Mouse (Mus musculus): ENCODE measurements around the gene Qrich2. TPM values are rescaled to one million over a fixed set of nuclear protein-coding genes. Genes with fewer than 3 reads are reported as not detected.

Gene Qrich2
- polyA plus RNA-seq (2015; fragmentation: Nextera tagmentation; extraction: Ambion mirVana), result 0.05 TPM in 1 of 2 replicates, not detected in the other

DNA sequence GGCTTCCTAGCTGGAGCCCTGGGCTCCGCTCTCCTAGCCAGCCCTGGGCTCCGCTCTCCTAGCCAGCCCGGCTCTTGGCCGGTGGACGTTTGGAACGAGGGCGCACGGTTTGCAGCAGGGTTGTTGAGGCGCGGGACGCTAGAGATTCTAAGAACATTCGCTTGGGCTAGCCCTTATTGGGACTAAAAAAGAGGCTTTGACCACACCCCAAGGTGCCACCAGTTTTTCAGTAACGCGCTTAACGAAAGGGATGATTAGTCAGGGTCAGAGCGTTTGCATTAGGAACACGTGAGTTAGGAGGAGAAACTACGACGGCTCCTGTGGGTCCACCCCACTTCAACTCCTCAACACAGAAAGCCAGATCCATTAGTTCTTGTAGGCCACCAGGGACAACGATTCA lies at the start of gene Qrich2:
TSS of gene Qrich2 (minus strand) at position 101 of the 400 bp plus-strand sequence.

DNA sequence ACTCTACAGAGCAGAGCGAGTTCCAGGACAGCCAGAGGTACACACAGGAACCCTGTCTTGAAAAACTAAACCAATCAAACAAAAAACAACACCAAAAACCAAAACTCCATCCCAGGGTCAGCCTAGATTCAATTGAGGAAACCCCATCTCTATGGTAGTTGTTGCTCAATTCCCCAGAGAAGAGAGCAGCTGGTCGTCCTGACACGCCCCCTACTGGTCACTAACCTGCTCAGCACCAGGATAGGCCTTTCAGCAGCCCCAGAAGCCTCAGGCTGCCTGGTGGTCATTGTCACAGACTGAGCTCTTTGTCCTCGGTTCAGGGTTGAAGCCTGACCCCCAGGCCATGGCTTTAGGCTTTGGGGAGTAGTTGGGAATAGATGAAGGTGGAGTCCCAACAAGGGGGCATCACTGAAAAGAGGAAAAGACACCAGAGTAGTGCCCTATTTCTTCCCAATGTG lies 27.8 kb upstream of the Qrich2 start, which contains the start of gene Prpsap1:
TSS of gene Prpsap1 (minus strand) at position 408 of the 458 bp plus-strand sequence.

DNA sequence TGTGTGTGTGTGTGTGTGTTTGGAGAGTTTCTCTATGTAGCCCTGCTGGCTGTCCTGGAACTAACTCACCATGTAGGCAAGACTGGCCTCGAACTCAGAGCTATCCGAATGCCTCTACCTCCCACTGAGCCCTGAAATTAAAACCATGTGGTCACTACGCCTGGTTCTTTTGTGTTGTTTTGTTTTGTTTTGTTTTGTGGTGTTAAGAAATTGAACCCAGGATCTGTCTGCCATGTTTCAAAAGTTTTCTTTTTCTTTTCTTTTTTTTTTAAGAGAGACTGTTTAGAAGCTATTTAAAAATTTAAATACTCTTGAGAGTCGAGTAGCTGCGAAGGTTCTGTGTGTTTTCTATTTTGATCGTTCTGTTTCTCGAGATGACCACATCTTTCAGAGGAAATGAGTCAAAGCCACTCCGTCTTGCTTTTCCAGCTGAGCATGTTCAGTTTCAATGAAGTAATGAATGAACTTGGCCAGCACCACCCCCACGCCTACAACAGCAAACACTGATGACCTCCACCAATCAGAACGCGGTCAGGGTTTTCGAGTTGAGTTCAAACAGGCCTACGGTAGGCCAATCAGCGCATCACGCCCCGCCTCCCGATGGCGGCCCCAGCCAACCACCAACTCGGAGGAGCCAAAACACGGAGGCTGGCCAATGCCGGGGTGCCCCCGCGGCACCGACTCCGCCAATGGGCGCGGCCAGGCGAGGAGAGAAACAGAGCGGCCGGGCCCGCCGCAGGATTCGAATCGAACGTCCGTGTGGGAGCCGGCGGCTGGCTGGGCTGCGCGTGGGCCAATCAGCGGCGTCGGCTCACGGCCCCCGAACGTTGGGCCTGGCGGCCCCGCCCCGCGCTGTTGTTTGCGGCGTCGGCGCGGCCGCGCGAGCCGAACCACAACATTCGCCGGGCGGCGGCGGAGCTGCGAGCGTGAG lies 32.4 kb downstream of the Qrich2 start, which contains the start of gene Ubald2:
TSS of gene Ubald2 (plus strand) at position 739 of the 931 bp plus-strand sequence.

GRCm38 (mm10) chr11:116412904-116413630 lies 53.0 kb downstream of the Qrich2 start, which contains the start of gene Rnf157:
Gene Rnf157 (minus strand): TSS chr11:116413032.

Other genes starting within 250 kb of the Qrich2 start
- 0.51 and 0.87 TPM in 2 replicates for gene Evpl, start 228.2 kb downstream of the Qrich2 start, polyA plus RNA-seq (2015; fragmentation: Nextera tagmentation; extraction: Ambion mirVana)
- gene Srp68, start 192.0 kb downstream of the Qrich2 start, polyA plus RNA-seq (2015; fragmentation: Nextera tagmentation; extraction: Ambion mirVana), result 35.5 and 40.3 TPM in 2 replicates
- gene Galr2, start 185.3 kb downstream of the Qrich2 start, polyA plus RNA-seq (2015; fragmentation: Nextera tagmentation; extraction: Ambion mirVana), result 0.06 and 0.21 TPM in 2 replicates
- gene Exoc7, start 159.0 kb downstream of the Qrich2 start, polyA plus RNA-seq (2015; fragmentation: Nextera tagmentation; extraction: Ambion mirVana), result 29.6 and 30.9 TPM in 2 replicates
- 0.06 TPM in 1 of 2 replicates, not detected in the other for gene Foxj1, start 130.8 kb downstream of the Qrich2 start, polyA plus RNA-seq (2015; fragmentation: Nextera tagmentation; extraction: Ambion mirVana)
- 2.4 and 3.9 TPM in 2 replicates for gene Rnf157, start 53.2 kb downstream of the Qrich2 start, polyA plus RNA-seq (2015; fragmentation: Nextera tagmentation; extraction: Ambion mirVana)
- 55.6 and 56.2 TPM in 2 replicates for gene Ubald2, start 32.1 kb downstream of the Qrich2 start, polyA plus RNA-seq (2015; fragmentation: Nextera tagmentation; extraction: Ambion mirVana)
- gene Prpsap1, start 28.0 kb upstream of the Qrich2 start, polyA plus RNA-seq (2015; fragmentation: Nextera tagmentation; extraction: Ambion mirVana), result 58.5 and 67.8 TPM in 2 replicates
- 90.3 and 93.6 TPM in 2 replicates for gene Sphk1, start 64.7 kb upstream of the Qrich2 start, polyA plus RNA-seq (2015; fragmentation: Nextera tagmentation; extraction: Ambion mirVana)
- gene Ube2o, start 115.2 kb upstream of the Qrich2 start, polyA plus RNA-seq (2015; fragmentation: Nextera tagmentation; extraction: Ambion mirVana), result 26.9 and 34.7 TPM in 2 replicates
- 0.11 and 0.18 TPM in 2 replicates for gene Aanat, start 120.2 kb upstream of the Qrich2 start, polyA plus RNA-seq (2015; fragmentation: Nextera tagmentation; extraction: Ambion mirVana)
- gene Rhbdf2, start 160.8 kb upstream of the Qrich2 start, polyA plus RNA-seq (2015; fragmentation: Nextera tagmentation; extraction: Ambion mirVana), result 7.3 and 10.1 TPM in 2 replicates
- gene Prcd, start 187.3 kb upstream of the Qrich2 start, polyA plus RNA-seq (2015; fragmentation: Nextera tagmentation; extraction: Ambion mirVana), result 0.56 and 0.72 TPM in 2 replicates
- 5.5 and 7.3 TPM in 2 replicates for gene Cygb, start 188.1 kb upstream of the Qrich2 start, polyA plus RNA-seq (2015; fragmentation: Nextera tagmentation; extraction: Ambion mirVana)